Mouse (Mus musculus) liver, embryonic 11.5 days (tissue): ENCODE results near the gene Csta1. TPM values are rescaled to one million over a fixed set of nuclear protein-coding genes. Genes with fewer than 3 reads are reported as not detected.
"Not testable (repeated sequence)": the region's sequence is repeated elsewhere in the genome, so short reads cannot be mapped to it uniquely, and the experiment has no call there.

ENCODE experiments used
- ATAC-seq: fragments of 200-750 bp; cut with Nextera tagmentation; replicated peaks from 2 replicates; pipeline ENCODE4 v1.8.0; 2017; ENCODE audit warnings: moderate number of reproducible peaks, mild to moderate bottlenecking, moderate TSS enrichment, moderate library complexity; ENCODE audit not compliant: low FRiP score
- DNase-seq: peaks from one replicate; pipeline ENCODE4 v3.0.0-alpha.2; 2017; ENCODE audit warnings: low spot score
- H3K27ac ChIP-seq: fragments of 300-500 bp; sonication (generic); 2 replicates; pipeline ENCODE4 v1.5.1; 2014; ENCODE audit warnings: mild to moderate bottlenecking, low read depth, low read length, control low read depth
- H3K27me3 ChIP-seq: fragments of 300-500 bp; sonication (generic); replicated peaks from 2 replicates; pipeline ENCODE4 v1.6.1; 2014; ENCODE audit warnings: low read length, mixed read lengths; ENCODE audit not compliant: control insufficient read depth, insufficient read depth
- H3K36me3 ChIP-seq: fragments of 300-500 bp; sonication (generic); 2 replicates; pipeline ENCODE4 v1.6.1; 2014; ENCODE audit warnings: mild to moderate bottlenecking, low read length, moderate library complexity, mixed read lengths; ENCODE audit not compliant: control insufficient read depth, insufficient read depth
- H3K4me1 ChIP-seq: fragments of 300-500 bp; sonication (generic); replicated peaks from 2 replicates; pipeline ENCODE4 v1.6.1; 2014; ENCODE audit warnings: low read length, mixed read lengths; ENCODE audit not compliant: control insufficient read depth, insufficient read depth
- H3K4me2 ChIP-seq: fragments of 300-500 bp; sonication (generic); 2 replicates; pipeline ENCODE4 v1.6.1; 2014; ENCODE audit warnings: mild to moderate bottlenecking, control low read depth, moderate library complexity
- H3K4me3 ChIP-seq: fragments of 300-500 bp; sonication (generic); 2 replicates; pipeline ENCODE4 v1.5.1; 2014; ENCODE audit warnings: low read depth, low read length, control low read depth
- H3K9ac ChIP-seq: fragments of 300-500 bp; sonication (generic); 2 replicates; pipeline ENCODE4 v1.6.1; 2014; ENCODE audit warnings: low read depth, low read length, control low read depth
- H3K9me3 ChIP-seq: fragments of 300-500 bp; sonication (generic); 2 replicates; pipeline ENCODE4 v1.6.1; 2016; ENCODE audit warnings: low read length, inconsistent platforms, mixed read lengths; ENCODE audit not compliant: control insufficient read depth
- WGBS: fragments of 180-500 bp; shearing (Covaris S2); extraction: QIAGEN DNeasy Blood & Tissue Kit; methylation state at CpG from one replicate; pipeline ENCODE4 v1.1.7; 2014; 5-methylcytosine and 5-hydroxymethylcytosine counted together
- polyA plus RNA-seq: library from polyadenylated mRNA; unstranded; fragments of >200 nt; fragmentation: Nextera tagmentation; extraction: Ambion mirVana; gene quantifications from 2 replicates; pipeline ENCODE4 v1.2.1, GENCODE M21; 2014

Gene Csta1
- polyA plus RNA-seq, 1 experiment from 2014 or later = not detected

GRCm38 (mm10) chr16:36102211-36102610 lies 28.8 kb downstream of the Csta1 start:
- Histone ChIP-seq H3K36me3 (no peaks in the 10 kb centered on the region), H3K9ac (no peak overlapping the region), H3K27me3 (no peaks in the 10 kb centered on the region), H3K4me3 (no peak overlapping the region), H3K9me3 (no peaks in the 10 kb centered on the region), H3K4me2 (no peak overlapping the region), H3K27ac (no peak overlapping the region), H3K4me1 (no peaks in the 10 kb centered on the region)
- WGBS = 86% methylated on average over 1 of the region's 1 CpGs
- no peak for ATAC-seq
- no peak for DNase-seq

- ATAC-seq (no peak), DNase-seq (no peak)
- no peaks in the 10 kb centered on the region for H3K36me3 ChIP-seq
- 80% methylated on average over 1 of the region's 1 CpGs for WGBS
- H3K4me2 ChIP-seq = no peak overlapping the region
- H3K4me3 ChIP-seq = no peak overlapping the region
- no peaks in the 10 kb centered on the region for H3K27me3 ChIP-seq
- H3K27ac ChIP-seq = no peak overlapping the region
- H3K9me3 ChIP-seq = no peaks in the 10 kb centered on the region
- H3K4me1 ChIP-seq = no peaks in the 10 kb centered on the region
- no peak overlapping the region for H3K9ac ChIP-seq
Observed at GRCm38 (mm10) chr16:36101526-36101925, 29.5 kb downstream of the Csta1 start.

- H3K4me1 ChIP-seq, H3K4me2 ChIP-seq, H3K4me3 ChIP-seq, ATAC-seq, DNase-seq, H3K27me3 ChIP-seq, H3K36me3 ChIP-seq, H3K9ac ChIP-seq, H3K27ac ChIP-seq, H3K9me3 ChIP-seq: not testable (repeated sequence)
- WGBS = 90% methylated on average over 12 of the region's 12 CpGs
Observed at GRCm38 (mm10) chr16:36097813-36098499, 33.1 kb downstream of the Csta1 start.

- DNase-seq = no peak
- no peak for ATAC-seq
- Histone ChIP-seq H3K4me3 (no peak overlapping the region), H3K9me3 (no peaks in the 10 kb centered on the region), H3K27me3 (no peaks in the 10 kb centered on the region), H3K27ac (no peak overlapping the region), H3K9ac (no peak overlapping the region), H3K4me1 (no peaks in the 10 kb centered on the region), H3K36me3 (peaks cover 4% of the 10 kb centered on the region; the same call in 1 of the 2 replicates), H3K4me2 (no peak overlapping the region)
- WGBS = 85% methylated on average over 3 of the region's 3 CpGs
Observed at GRCm38 (mm10) chr16:36094079-36094478, 37.0 kb downstream of the Csta1 start.

GRCm38 (mm10) chr16:36090785-36091509 lies 40.1 kb downstream of the Csta1 start:
- no peak overlapping the region for H3K27ac ChIP-seq
- 92% methylated on average over 11 of the region's 11 CpGs for WGBS

GRCm38 (mm10) chr16:36089850-36090616 lies 41.0 kb downstream of the Csta1 start:
- Histone ChIP-seq H3K4me3 (no peak overlapping the region), H3K4me1 (no peaks in the 10 kb centered on the region), H3K27ac (no peak overlapping the region), H3K9me3 (no peaks in the 10 kb centered on the region), H3K36me3 (peaks cover 21% of the 10 kb centered on the region), H3K9ac (no peak overlapping the region), H3K4me2 (no peak overlapping the region), H3K27me3 (no peaks in the 10 kb centered on the region)
- DNase-seq = no peak
- WGBS = 85% methylated on average over 8 of the region's 8 CpGs
- no peak for ATAC-seq

More at GRCm38 (mm10) chr16:36090785-36091509, 40.1 kb downstream of the Csta1 start:
- DNase-seq = no peak
- Histone ChIP-seq H3K9ac (no peak overlapping the region), H3K4me1 (no peaks in the 10 kb centered on the region), H3K4me3 (no peak overlapping the region), H3K4me2 (no peak overlapping the region), H3K9me3 (no peaks in the 10 kb centered on the region), H3K36me3 (peaks cover 17% of the 10 kb centered on the region; the same call in 1 of the 2 replicates), H3K27me3 (no peaks in the 10 kb centered on the region)
- no peak for ATAC-seq

- Histone ChIP-seq H3K36me3 (peaks cover 25% of the 10 kb centered on the region), H3K4me3 (no peak overlapping the region), H3K4me2 (no peak overlapping the region), H3K4me1 (no peaks in the 10 kb centered on the region), H3K27ac (no peak overlapping the region), H3K27me3 (no peaks in the 10 kb centered on the region), H3K9me3 (no peaks in the 10 kb centered on the region), H3K9ac (no peak overlapping the region)
- 87% methylated on average over 7 of the region's 7 CpGs for WGBS
- no peak for DNase-seq
- no peak for ATAC-seq
Observed at GRCm38 (mm10) chr16:36089065-36089464, 42.0 kb downstream of the Csta1 start.

GRCm38 (mm10) chr16:36087846-36088245 lies 43.2 kb downstream of the Csta1 start:
- DNase-seq = no peak
- Histone ChIP-seq H3K9ac (no peak overlapping the region), H3K36me3 (peaks cover 27% of the 10 kb centered on the region), H3K27ac (no peak overlapping the region), H3K9me3 (no peaks in the 10 kb centered on the region), H3K4me1 (no peaks in the 10 kb centered on the region), H3K4me3 (no peak overlapping the region), H3K27me3 (no peaks in the 10 kb centered on the region), H3K4me2 (no peak overlapping the region)
- peak; percentile 70 for ATAC-seq
- WGBS = 71% methylated on average over 4 of the region's 4 CpGs
